Mouse (Mus musculus) retina, postnatal 7 days (tissue): ENCODE data around the gene Tmem201.

ENCODE experiments used
- DNase-seq: peaks from one replicate; pipeline ENCODE4 v3.0.0-alpha.2; 2012; ENCODE audit warnings: low read depth, low spot score

Tmem201 gene

DNA sequence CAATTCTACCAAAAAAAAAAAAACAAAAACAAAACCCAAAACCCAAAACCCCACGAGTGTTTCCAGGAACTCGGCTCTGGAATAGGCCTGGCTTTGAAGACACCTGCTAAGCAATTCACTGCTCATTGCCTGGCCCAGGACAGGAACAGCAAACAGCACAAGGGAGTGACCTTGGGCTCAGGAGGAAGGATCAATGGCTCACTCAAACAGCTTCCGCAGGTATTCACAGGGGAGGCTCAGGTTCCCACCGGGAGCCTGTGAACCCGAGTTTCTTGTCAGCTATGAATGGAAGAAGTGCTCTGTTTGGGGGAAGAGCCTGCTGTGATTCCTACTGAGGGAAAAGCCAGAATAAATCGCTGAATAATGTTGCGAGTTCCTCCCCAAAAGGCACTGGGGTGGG lies 54.0 kb downstream of the Tmem201 start:
- DNase-seq = no peak

DNA sequence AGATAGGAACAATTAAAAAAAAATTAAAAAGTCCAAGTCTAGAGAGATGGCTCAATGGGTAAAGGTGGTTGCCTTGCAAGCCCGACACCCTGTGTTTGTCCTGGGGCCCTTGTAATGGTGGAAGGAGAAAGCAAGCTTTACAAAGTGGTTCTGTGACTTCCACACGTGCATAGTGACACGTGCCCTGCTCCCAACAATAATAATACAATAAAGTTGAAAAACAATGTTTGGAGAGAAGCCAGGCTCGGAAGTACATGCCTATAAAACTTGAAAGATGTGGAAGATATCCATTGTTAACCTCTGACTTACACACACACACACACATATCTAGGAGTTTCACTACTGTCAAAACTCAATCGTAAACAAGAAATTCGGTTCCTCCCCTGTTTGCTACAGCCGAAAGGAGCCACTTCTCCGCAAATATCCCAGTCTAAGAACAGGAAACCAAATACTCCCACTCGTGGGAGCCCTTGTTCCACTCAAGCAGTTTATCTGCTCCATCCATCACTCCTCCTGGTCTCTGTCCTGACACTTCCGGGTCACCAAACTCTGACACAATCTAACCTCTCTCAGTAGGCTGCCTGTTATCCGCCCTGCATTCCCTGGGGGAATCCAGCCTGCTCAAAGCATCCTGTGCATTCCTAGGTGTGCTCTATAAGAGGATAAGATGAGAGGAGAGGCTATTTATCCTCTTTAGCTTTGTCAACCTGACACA lies 58.6 kb downstream of the Tmem201 start:
- DNase-seq = no peak

DNA sequence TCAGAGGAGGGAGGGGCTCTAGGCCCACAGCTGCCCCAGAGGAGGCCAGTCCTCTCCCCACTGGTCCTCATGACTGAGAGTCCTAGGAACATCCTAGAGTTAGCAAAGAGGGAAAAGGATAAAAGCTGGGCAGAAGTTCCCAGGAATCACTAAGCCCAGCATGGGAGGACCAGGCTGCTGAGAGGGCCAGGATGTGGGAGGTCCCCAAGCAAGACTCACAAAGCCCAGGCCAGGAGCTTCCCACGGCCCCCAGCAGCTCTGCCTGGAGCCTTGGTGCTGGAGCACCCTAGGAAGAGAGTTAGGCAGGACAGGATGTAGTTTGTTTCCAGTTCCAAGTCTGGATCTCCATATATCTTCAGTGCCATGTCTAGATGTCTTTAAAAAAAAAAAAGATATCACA lies 59.8 kb downstream of the Tmem201 start:
- DNase-seq = no peak

DNA sequence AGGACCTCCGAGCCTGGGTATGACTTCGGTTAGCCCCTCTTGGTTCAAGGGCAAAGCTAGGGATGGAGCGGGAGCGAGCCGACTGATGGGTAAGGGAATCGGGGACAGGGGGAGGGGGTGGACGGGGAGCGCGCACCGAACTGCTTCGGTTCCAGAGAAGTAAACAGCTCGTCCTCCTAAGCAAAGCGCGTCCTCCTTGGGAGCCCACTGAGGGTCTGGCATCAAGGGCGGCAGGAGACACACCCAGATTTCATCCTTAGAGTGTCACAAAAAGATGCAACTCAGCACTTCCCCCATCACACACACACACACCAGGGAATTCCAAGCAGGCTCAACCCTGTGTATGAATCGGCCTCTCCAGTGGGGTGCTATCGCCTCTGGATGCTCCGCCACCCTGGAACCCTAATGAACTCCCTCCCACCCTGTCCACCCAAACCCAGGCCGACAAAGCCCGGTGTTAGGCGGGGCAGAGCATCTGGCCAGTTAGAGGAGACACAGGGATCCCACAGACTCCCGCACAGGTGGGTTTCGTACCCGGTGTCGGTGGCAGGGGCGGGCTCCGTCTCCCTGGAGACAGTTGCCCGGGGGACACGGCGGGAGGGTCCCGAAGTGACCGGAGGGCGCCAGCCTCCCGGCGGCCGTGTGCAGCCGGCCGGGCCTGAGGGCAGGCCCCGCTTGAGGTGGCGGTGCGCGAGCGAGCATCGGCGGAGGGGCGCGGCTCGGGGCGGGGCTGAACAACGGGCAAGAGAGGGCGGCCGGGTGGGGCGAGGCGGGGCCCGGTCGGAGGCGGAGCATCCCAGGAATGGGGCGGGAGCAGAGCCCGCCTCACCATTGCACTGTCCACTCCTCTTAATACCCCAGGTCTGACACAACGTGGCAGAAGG lies 62.2 kb downstream of the Tmem201 start:
- DNase-seq = peak; percentile 50

DNA sequence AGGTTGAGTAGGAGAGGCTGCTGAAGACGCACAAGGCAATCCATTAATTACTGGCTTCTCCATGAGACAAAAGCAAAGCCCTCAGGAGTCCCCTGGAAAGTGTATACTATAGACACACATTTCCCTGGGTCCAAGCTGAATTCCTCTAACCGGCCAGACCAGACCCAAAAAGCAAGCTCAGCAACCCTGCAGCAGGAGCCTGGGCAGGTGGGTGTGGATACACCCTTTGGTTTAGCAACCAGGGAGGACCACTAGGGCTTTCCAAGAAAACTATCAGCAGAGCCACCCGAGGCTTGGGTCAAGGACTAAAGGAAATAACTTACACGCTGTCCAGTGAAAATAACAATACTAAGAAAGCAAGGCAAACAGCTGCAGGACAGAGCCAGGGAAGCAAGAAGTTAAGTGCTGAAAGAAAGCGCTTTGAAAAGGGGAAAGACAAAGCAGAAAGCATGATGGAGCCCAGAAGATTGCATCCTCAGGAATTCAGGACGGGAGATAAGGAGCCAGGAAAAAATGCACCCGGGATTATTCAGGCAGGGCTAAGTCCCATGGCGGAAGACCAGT lies 62.9 kb downstream of the Tmem201 start:
- DNase-seq = no peak

DNA sequence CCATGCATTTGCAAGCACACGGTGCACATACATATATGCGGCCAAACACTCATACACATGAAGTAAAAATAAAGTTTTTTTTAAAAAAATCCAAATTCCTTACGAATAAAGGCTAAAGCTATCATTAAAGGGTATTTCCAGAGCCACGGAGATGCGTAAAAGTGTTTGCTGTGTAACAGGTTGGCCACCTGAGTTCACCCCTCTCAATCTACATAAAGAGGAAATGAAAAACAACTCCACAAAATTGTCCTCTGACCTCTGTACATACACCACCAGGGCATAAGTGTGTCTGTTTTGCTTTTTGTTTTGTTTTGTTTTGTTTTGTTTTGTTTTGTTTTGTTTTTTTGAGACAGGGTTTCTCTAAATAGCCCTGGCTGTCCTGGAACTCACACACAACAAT lies 65.1 kb downstream of the Tmem201 start:
- no peak for DNase-seq

DNA sequence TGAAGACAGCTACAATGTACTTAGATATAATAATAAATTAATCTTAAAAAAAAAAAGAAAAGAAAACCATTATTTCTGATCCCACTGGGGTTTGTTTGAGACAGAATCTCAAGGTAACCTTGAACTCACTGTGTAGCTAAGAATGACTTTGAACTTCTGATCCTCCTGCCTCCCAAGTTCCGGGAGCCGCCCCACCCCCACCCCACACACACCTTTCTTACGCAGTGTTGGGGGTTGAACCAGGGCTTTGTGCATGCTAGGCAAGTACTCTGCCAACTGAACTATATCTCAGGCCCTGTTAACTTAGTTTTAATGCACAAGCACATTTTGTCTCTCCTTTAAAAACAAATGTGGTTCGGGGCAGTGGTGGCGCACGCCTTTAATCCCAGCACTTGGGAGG lies 66.7 kb downstream of the Tmem201 start:
- no peak for DNase-seq

DNA sequence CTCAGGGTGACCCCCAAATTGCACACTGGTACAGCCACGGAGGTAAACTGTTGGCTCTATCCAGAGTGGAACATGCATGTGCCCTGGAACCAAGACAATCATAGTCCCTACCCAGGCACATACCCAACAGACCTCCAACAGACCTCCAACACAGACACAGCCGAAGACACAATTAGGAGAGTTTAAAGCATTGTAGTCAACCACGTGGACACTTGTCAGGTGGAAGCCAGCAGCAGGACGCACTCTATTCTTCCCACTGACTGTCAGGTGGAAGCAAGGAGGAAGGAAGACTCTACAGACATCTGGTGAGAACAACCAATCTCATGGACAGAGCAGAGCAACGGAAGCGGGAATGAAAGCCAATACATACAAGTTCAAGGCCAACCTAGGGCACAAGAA lies 72.2 kb downstream of the Tmem201 start:
- DNase-seq = no peak
